Mouse (Mus musculus): ENCODE data around the gene 2210011C24Rik. TPM values are rescaled to one million over a fixed set of nuclear protein-coding genes. Genes with fewer than 3 reads are reported as not detected.

The 2210011C24Rik gene
- polyA plus RNA-seq, 1 experiment from 2014 or later = 0.11 TPM

- Histone ChIP-seq H3K9ac (ENCODE audit: low read depth, low read length) (no peak within 1 kb of the TSS), H3K4me3 (ENCODE audit: low read depth, low read length) (no peak within 1 kb of the TSS), H3K27me3 (ENCODE audit: control insufficient read depth, insufficient read depth, low read length) (peaks cover 47% of the 10 kb centered on the region), H3K9me3 (replicated peaks; ENCODE audit: control insufficient read depth, low read length) (no peaks in the 10 kb centered on the region), H3K4me1 (ENCODE audit: control insufficient read depth, insufficient read depth, low read length) (peaks cover 3% of the 10 kb centered on the region; the same call in 1 of the 2 replicates), H3K4me2 (peak within 1 kb of the TSS; percentile 46), H3K27ac (ENCODE audit: low read depth, low read length) (no peak within 1 kb of the TSS), H3K36me3 (ENCODE audit: control insufficient read depth, insufficient read depth, low read length) (no peaks in the 10 kb centered on the region)
- ATAC-seq (replicated peaks; ENCODE audit: insufficient number of reproducible peaks, low FRiP score, low TSS enrichment) = no peak
- WGBS (ENCODE audit: insufficient replicate concordance) = 2% methylated on average over 9 of the region's 9 CpGs
These were observed 32.9 kb upstream of the 2210011C24Rik start, which contains the start of gene Rln3 for GRCm38 (mm10) chr8:84044900-84045299. Gene Rln3 (minus strand): TSS chr8:84045000.

- H3K36me3 ChIP-seq (ENCODE audit: control insufficient read depth, insufficient read depth, low read length) = no peaks in the 10 kb centered on the region
- H3K27ac ChIP-seq (ENCODE audit: low read depth, low read length) = no peak overlapping the region
- ATAC-seq (replicated peaks; ENCODE audit: insufficient number of reproducible peaks, low FRiP score, low TSS enrichment) = no peak
- peaks cover 47% of the 10 kb centered on the region for H3K27me3 ChIP-seq (ENCODE audit: control insufficient read depth, insufficient read depth, low read length)
- H3K4me3 ChIP-seq (ENCODE audit: low read depth, low read length) = no peak overlapping the region
- peaks cover 5% of the 10 kb centered on the region; the same call in 1 of the 2 replicates for H3K4me1 ChIP-seq (ENCODE audit: control insufficient read depth, insufficient read depth, low read length)
- no peak overlapping the region for H3K9ac ChIP-seq (ENCODE audit: low read depth, low read length)
- 3% methylated on average over 7 of the region's 7 CpGs for WGBS (ENCODE audit: insufficient replicate concordance)
- no peak overlapping the region for H3K4me2 ChIP-seq
- no peaks in the 10 kb centered on the region for H3K9me3 ChIP-seq (replicated peaks; ENCODE audit: control insufficient read depth, low read length)
These were observed 32.1 kb upstream of the 2210011C24Rik start for GRCm38 (mm10) chr8:84044103-84044502.

- H3K27me3 ChIP-seq (ENCODE audit: control insufficient read depth, insufficient read depth, low read length) = peaks cover 51% of the 10 kb centered on the region
- H3K36me3 ChIP-seq (ENCODE audit: control insufficient read depth, insufficient read depth, low read length) = no peaks in the 10 kb centered on the region
- no peak for ATAC-seq (replicated peaks; ENCODE audit: insufficient number of reproducible peaks, low FRiP score, low TSS enrichment)
- no peak overlapping the region for H3K27ac ChIP-seq (ENCODE audit: low read depth, low read length)
- WGBS (ENCODE audit: insufficient replicate concordance) = 27% methylated on average over 12 of the region's 12 CpGs
- H3K4me1 ChIP-seq (ENCODE audit: control insufficient read depth, insufficient read depth, low read length) = peaks cover 5% of the 10 kb centered on the region; the same call in 1 of the 2 replicates
- peak overlapping the region; percentile 78 for H3K4me2 ChIP-seq
- peak overlapping the region; percentile 46 for H3K4me3 ChIP-seq (ENCODE audit: low read depth, low read length)
- H3K9me3 ChIP-seq (replicated peaks; ENCODE audit: control insufficient read depth, low read length) = no peaks in the 10 kb centered on the region
- H3K9ac ChIP-seq (ENCODE audit: low read depth, low read length) = no peak overlapping the region
These were observed 31.0 kb upstream of the 2210011C24Rik start for GRCm38 (mm10) chr8:84042948-84043342.

- no peak within 1 kb of the TSS for H3K27ac ChIP-seq (ENCODE audit: low read depth, low read length)
- H3K9me3 ChIP-seq (replicated peaks; ENCODE audit: control insufficient read depth, low read length) = no peaks in the 10 kb centered on the region
- peak within 1 kb of the TSS; percentile 78 for H3K4me2 ChIP-seq
- peak; percentile 58; the same call in 1 of the 2 replicates for ATAC-seq (replicated peaks; ENCODE audit: insufficient number of reproducible peaks, low FRiP score, low TSS enrichment)
- peaks cover 5% of the 10 kb centered on the region; the same call in 1 of the 2 replicates for H3K4me1 ChIP-seq (ENCODE audit: control insufficient read depth, insufficient read depth, low read length)
- no peaks in the 10 kb centered on the region for H3K36me3 ChIP-seq (ENCODE audit: control insufficient read depth, insufficient read depth, low read length)
- peak within 1 kb of the TSS; percentile 64 for H3K9ac ChIP-seq (ENCODE audit: low read depth, low read length)
- H3K4me3 ChIP-seq (ENCODE audit: low read depth, low read length) = peak within 1 kb of the TSS; percentile 46
- H3K27me3 ChIP-seq (ENCODE audit: control insufficient read depth, insufficient read depth, low read length) = peaks cover 51% of the 10 kb centered on the region
- 3% methylated on average over 40 of the region's 40 CpGs for WGBS (ENCODE audit: insufficient replicate concordance)
These were observed 30.3 kb upstream of the 2210011C24Rik start, which contains the start of gene Il27ra for GRCm38 (mm10) chr8:84042066-84042947. Gene Il27ra (minus strand): TSS chr8:84042589.

GRCm38 (mm10) chr8:84039050-84039449 is 27.1 kb upstream of the 2210011C24Rik start:
- H3K36me3 ChIP-seq (ENCODE audit: control insufficient read depth, insufficient read depth, low read length) = no peaks in the 10 kb centered on the region
- no peak overlapping the region for H3K9ac ChIP-seq (ENCODE audit: low read depth, low read length)
- no peak overlapping the region for H3K4me2 ChIP-seq
- ATAC-seq (replicated peaks; ENCODE audit: insufficient number of reproducible peaks, low FRiP score, low TSS enrichment) = no peak
- H3K27me3 ChIP-seq (ENCODE audit: control insufficient read depth, insufficient read depth, low read length) = peaks cover 38% of the 10 kb centered on the region
- no peak overlapping the region for H3K27ac ChIP-seq (ENCODE audit: low read depth, low read length)
- 12% methylated on average over 5 of the region's 5 CpGs for WGBS (ENCODE audit: insufficient replicate concordance)
- peaks cover 5% of the 10 kb centered on the region; the same call in 1 of the 2 replicates for H3K4me1 ChIP-seq (ENCODE audit: control insufficient read depth, insufficient read depth, low read length)
- H3K4me3 ChIP-seq (ENCODE audit: low read depth, low read length) = no peak overlapping the region
- H3K9me3 ChIP-seq (replicated peaks; ENCODE audit: control insufficient read depth, low read length) = no peaks in the 10 kb centered on the region

GRCm38 (mm10) chr8:84038015-84038414 is 26.0 kb upstream of the 2210011C24Rik start:
- peaks cover 5% of the 10 kb centered on the region; the same call in 1 of the 2 replicates for H3K4me1 ChIP-seq (ENCODE audit: control insufficient read depth, insufficient read depth, low read length)
- H3K9me3 ChIP-seq (replicated peaks; ENCODE audit: control insufficient read depth, low read length) = no peaks in the 10 kb centered on the region
- H3K4me3 ChIP-seq (ENCODE audit: low read depth, low read length) = no peak overlapping the region
- no peaks in the 10 kb centered on the region for H3K36me3 ChIP-seq (ENCODE audit: control insufficient read depth, insufficient read depth, low read length)
- WGBS (ENCODE audit: insufficient replicate concordance) = 52% methylated on average over 5 of the region's 5 CpGs
- H3K27me3 ChIP-seq (ENCODE audit: control insufficient read depth, insufficient read depth, low read length) = peaks cover 31% of the 10 kb centered on the region
- no peak for ATAC-seq (replicated peaks; ENCODE audit: insufficient number of reproducible peaks, low FRiP score, low TSS enrichment)
- no peak overlapping the region for H3K4me2 ChIP-seq
- no peak overlapping the region for H3K27ac ChIP-seq (ENCODE audit: low read depth, low read length)
- H3K9ac ChIP-seq (ENCODE audit: low read depth, low read length) = no peak overlapping the region

GRCm38 (mm10) chr8:84032777-84033176 is 20.8 kb upstream of the 2210011C24Rik start:
- ATAC-seq (replicated peaks; ENCODE audit: insufficient number of reproducible peaks, low FRiP score, low TSS enrichment) = no peak
- no peak overlapping the region for H3K27ac ChIP-seq (ENCODE audit: low read depth, low read length)
- H3K4me3 ChIP-seq (ENCODE audit: low read depth, low read length) = no peak overlapping the region
- H3K9me3 ChIP-seq (replicated peaks; ENCODE audit: control insufficient read depth, low read length) = no peaks in the 10 kb centered on the region
- H3K36me3 ChIP-seq (ENCODE audit: control insufficient read depth, insufficient read depth, low read length) = no peaks in the 10 kb centered on the region
- 72% methylated on average over 4 of the region's 4 CpGs for WGBS (ENCODE audit: insufficient replicate concordance)
- no peaks in the 10 kb centered on the region for H3K4me1 ChIP-seq (ENCODE audit: control insufficient read depth, insufficient read depth, low read length)
- H3K9ac ChIP-seq (ENCODE audit: low read depth, low read length) = no peak overlapping the region
- H3K4me2 ChIP-seq = no peak overlapping the region
- H3K27me3 ChIP-seq (ENCODE audit: control insufficient read depth, insufficient read depth, low read length) = peaks cover 16% of the 10 kb centered on the region

- Histone ChIP-seq H3K27me3 (ENCODE audit: control insufficient read depth, insufficient read depth, low read length) (peaks cover 41% of the 10 kb centered on the region), H3K4me3 (ENCODE audit: low read depth, low read length) (no peak overlapping the region), H3K4me1 (ENCODE audit: control insufficient read depth, insufficient read depth, low read length) (0 out of 2 replicates have a peak, but pooled peaks cover 5% of the 10 kb centered on the region), H3K9ac (ENCODE audit: low read depth, low read length) (no peak overlapping the region), H3K9me3 (replicated peaks; ENCODE audit: control insufficient read depth, low read length) (no peaks in the 10 kb centered on the region), H3K27ac (ENCODE audit: low read depth, low read length) (no peak overlapping the region), H3K4me2 (no peak overlapping the region), H3K36me3 (ENCODE audit: control insufficient read depth, insufficient read depth, low read length) (no peaks in the 10 kb centered on the region)
- no peak for ATAC-seq (replicated peaks; ENCODE audit: insufficient number of reproducible peaks, low FRiP score, low TSS enrichment)
- 88% methylated on average over 5 of the region's 5 CpGs for WGBS (ENCODE audit: insufficient replicate concordance)
These were observed 17.3 kb upstream of the 2210011C24Rik start for GRCm38 (mm10) chr8:84029272-84029671.
